Mouse (Mus musculus) gastrocnemius, postnatal 14 days (tissue): ENCODE results near the gene A630073D07Rik. TPM values are rescaled to one million over a fixed set of nuclear protein-coding genes. Genes with fewer than 3 reads are reported as not detected.
"Not testable (repeated sequence)": the region's sequence is repeated elsewhere in the genome, so short reads cannot be mapped to it uniquely, and the experiment has no call there.

ENCODE experiments used
- DNase-seq: peaks from one replicate; pipeline ENCODE4 v3.0.0; 2021; ENCODE audit warnings: mixed read lengths
- intact Hi-C: fragments of 180-260 bp; cut with DNase I; formaldehyde crosslinking; loops from one replicate; pipeline ENCODE4 v1.15.1; 2025; ENCODE audit warnings: low total_unique reads
- long read RNA-seq, 2 experiments: library from polyadenylated mRNA; stranded (forward); transcript quantifications; one replicate each; pipeline ENCODE4 v2.0.0; 2021
- total RNA-seq, 2 experiments: library from RNA; stranded (reverse); gene quantifications; 2 replicates each; pipeline ENCODE4 v1.2.3; 2021

The A630073D07Rik gene
- not detected for total RNA-seq
- long read RNA-seq, experiment 1 = 0 reads
- long read RNA-seq, experiment 2 = 0 reads

DNA sequence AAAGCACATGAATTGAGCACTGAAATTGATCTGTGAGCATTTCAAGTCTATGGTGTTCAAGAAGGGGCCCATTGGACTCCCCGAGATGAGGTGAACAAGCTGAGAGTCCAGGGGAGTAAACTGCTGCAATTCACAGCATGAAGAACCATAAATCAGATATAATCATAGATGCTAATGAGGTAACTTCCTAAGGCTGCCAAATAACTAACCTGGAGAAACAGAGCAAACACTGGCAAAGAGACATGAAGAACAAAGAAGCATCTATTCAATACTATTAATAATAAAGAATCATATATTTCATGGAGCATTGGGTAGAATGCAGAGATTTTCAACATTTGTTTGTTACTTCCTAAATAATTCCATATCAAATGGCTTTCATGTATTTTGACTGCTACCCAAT lies at the start of gene A630073D07Rik:
A630073D07Rik (minus strand) TSS at position 101 of the 400 bp plus-strand sequence.
- intact Hi-C loops = no loop called here
- DNase-seq = no peak

DNA sequence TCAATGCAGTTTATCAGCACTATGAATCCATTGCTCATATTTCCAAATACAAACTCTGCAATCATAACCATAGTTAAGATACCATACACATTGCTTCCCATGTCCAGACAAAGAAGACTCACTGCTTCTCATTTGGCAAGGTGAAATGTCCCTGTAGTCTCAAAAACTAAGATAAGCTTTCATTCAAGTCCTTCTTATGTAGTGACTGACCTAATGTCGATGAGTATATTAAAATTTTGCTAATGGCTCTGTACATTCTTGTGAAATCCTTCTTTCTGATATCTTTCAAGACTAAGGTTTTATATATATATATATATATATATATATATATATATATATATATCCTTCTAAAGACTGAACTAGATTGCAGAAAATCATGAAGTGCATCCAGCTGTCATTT lies 49.6 kb upstream of the A630073D07Rik start, which contains the start of gene Tas2r121:
Tas2r121 (minus strand) TSS at position 101 of the 400 bp plus-strand sequence.
- intact Hi-C loops = no loop called here

DNA sequence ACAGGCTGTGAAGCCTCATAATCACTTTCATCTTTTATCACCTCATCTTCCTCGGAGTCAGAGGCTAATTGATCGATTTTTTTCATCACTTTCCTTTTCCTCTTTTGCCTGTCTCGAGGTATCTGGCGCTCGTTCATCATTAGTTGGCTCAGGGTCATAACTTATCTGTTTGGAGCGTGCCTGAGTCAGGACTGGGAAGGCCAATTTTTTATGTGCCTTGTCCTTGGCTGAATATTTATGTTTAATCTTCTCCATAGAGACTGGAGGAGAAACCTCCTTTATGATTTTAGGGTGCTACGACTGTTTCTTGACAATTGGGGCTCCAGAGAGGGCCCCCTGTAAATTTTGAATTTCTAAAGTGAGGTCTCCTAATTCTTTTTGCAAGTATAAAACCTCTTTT lies 40.3 kb upstream of the A630073D07Rik start:
- intact Hi-C loops, DNase-seq: not testable (repeated sequence)

More for the DNA sequence above, 49.6 kb upstream of the A630073D07Rik start, which contains the start of gene Tas2r121:
- no peak for DNase-seq

DNA sequence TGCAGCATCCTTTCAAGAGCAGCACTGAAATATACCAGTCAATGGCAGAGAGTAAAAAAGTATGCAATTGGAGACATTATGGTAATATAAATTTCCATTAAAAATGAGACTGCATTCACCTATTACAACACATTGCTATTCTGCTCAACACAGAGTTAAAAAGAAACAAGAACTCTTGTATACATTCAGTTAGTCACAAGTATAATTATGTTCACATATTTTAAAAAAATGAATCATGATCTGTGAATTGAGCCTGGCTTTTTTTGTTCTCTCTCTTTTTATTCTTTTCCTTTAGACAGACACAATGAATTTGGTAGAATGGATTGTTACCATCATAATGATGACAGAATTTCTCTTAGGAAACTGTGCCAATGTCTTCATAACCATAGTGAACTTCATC lies 5.3 kb upstream of the A630073D07Rik start, which contains the start of gene Tas2r120:
Tas2r120 (plus strand) TSS at position 301 of the 400 bp plus-strand sequence.
- no peak for DNase-seq
- intact Hi-C loops = no loop called here

DNA sequence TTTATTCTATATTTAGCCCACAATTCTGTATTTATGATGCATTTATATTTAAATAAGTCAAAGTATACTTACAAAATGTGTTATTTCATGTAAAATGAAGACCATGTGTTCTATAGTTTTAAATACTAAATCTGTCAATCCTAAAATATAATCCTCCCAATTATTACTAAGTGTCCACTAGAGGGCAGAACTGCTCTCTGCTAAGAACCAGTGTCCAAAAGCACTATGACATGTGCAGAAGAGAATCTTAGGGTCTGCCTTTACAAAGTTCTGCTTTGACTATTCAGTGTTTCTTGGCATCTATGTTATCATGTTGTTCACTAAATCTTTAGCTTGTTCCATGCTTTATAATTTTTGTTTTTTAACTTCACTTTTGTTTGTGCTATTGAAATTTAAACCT lies 1.9 kb downstream of the A630073D07Rik start:
- DNase-seq = no peak
- intact Hi-C loops = no loop called here

DNA sequence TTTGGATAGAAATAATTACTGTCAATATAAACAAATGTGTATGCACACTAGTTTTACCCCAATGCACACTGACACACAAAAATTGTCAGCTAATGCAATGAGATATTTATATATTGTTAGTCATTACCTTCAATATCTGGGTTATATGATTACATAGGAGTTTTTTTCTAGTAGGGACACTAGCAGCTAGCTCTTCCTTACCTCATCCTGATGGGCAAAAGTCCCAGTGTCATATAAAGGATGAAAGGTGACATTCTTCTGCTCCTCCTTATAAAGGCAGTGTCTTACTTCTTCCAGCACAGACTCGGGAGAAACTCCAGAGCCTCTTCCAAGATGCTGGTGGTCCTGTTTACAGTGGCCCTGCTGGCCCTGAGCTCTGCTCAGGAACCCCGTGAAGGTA lies 55.7 kb downstream of the A630073D07Rik start, which contains the start of gene Prp2:
Prp2 (plus strand) TSS at position 301 of the 400 bp plus-strand sequence.
- intact Hi-C loops, DNase-seq: not testable (repeated sequence)

Other genes with a start within 250 kb of the A630073D07Rik start
- not detected for gene Prh1, start 81.7 kb downstream of the A630073D07Rik start, total RNA-seq
- not detected for gene Prp2, start 55.6 kb downstream of the A630073D07Rik start, total RNA-seq
- not detected for gene Tas2r120, start 5.4 kb upstream of the A630073D07Rik start, total RNA-seq
- gene Tas2r121, start 49.5 kb upstream of the A630073D07Rik start, total RNA-seq = not detected
- not detected for gene Tas2r122, start 60.4 kb upstream of the A630073D07Rik start, total RNA-seq
- not detected for gene Tas2r115, start 86.5 kb upstream of the A630073D07Rik start, total RNA-seq
- not detected for gene Tas2r124, start 103.2 kb upstream of the A630073D07Rik start, total RNA-seq
- gene Tas2r102, start 110.6 kb upstream of the A630073D07Rik start, total RNA-seq = not detected
- not detected for gene Tas2r136, start 126.6 kb upstream of the A630073D07Rik start, total RNA-seq
- not detected for gene Tas2r117, start 151.3 kb upstream of the A630073D07Rik start, total RNA-seq
- gene Tas2r123, start 195.6 kb upstream of the A630073D07Rik start, total RNA-seq = not detected
- gene Tas2r116, start 203.9 kb upstream of the A630073D07Rik start, total RNA-seq = not detected
- not detected for gene Tas2r110, start 216.5 kb upstream of the A630073D07Rik start, total RNA-seq
- not detected for gene Tas2r113, start 241.5 kb upstream of the A630073D07Rik start, total RNA-seq